Mouse (Mus musculus) right cerebral cortex, postnatal 14 days (tissue): ENCODE data around the gene Cypt15.
"Not testable (repeated sequence)": the region's sequence is repeated elsewhere in the genome, so short reads cannot be mapped to it uniquely, and the experiment has no call there.

Experiments used
- DNase-seq: peaks from one replicate; pipeline ENCODE4 v3.0.0; 2022

Gene Cypt15

DNA sequence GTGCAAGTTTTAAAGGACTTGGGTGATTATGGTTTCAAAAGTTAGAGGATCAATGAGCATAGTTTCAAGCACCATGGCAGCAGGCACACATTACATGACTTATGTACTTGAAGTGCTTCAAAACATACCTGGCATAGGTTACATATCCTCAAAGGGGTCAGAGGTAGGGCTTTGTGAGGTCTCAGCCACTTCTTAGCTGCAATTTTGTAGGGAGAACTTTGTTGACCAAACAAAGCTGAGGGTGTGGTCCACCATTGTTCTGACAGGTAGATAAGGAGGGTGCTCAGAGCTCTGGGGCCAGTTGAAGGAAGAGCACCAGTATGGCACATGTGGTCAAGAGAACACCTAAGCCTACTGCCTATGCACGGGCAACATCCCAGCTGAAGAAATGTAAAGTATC is at the start of gene Cypt15:
TSS of gene Cypt15 (plus strand) at position 301 of the 400 bp plus-strand sequence.
- not testable (repeated sequence) for DNase-seq

DNA sequence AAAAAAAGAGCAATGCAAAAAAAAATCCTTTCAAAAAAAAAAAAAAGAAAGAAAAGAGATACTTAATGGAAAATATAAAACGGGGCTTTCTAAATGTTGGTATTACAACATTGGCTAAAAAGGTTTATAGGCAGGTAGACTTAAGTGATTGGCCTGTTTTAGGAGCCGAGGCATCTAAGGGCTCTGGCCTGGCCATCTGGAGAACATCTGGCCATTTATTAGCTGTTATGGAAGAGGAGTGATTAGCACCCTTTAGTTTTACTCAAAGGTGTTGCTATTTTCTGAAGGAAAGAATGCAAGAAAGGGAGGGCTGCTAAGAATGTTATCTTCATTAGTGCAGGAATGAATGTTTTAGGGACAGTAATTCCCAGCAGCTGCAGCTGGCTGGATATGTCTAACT is 24.9 kb downstream of the Cypt15 start:
- no peak for DNase-seq

DNA sequence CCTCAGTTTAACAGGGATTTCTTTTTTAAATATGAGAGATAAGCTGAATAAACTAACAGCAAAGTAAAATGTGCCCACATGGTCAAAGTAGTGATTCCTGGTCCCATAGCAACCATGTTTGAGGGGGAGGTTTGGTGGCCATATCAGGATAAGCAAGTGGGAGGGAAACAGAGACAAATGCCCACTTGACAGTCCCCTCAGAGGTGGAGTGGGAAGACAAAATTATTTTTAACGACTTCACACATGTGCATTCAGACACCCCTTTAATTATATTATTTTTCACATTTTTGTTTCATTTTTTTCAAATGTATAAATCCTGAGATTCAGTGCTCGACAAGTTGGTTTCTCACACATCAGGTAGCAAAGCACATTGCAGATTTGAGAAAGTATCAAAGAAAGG is 32.8 kb downstream of the Cypt15 start:
- no peak for DNase-seq

DNA sequence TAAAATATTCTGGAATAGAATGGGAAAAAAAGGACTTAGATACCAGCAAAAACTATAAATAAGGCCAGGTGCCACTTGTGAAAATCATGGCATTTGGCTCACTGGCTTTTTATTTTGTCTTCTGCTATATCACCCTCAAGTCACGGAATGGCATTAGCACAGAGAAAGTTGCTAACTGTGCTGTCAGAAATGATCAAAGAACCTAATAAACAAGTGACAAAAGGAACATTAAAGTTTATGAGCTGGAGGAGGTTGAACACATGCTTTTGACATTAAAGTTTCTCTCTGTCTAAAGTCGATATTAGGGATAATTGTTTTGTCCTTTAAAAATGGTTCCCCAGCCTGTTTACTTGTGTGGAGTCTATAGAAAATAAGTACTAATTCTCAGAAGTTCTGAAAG is 37.7 kb downstream of the Cypt15 start:
- DNase-seq: no peak
